Mouse (Mus musculus): ENCODE measurements around the gene Kif5c. TPM values are rescaled to one million over a fixed set of nuclear protein-coding genes. Genes with fewer than 3 reads are reported as not detected.

Gene Kif5c
- polyA plus RNA-seq, 1 experiment, result 0.65 TPM

GRCm38 (mm10) chr2:49661348-49661747 is 42.2 kb downstream of the Kif5c start:
- no peak overlapping the region for H3K4me3 ChIP-seq (ENCODE audit: low read depth, low read length)
- no peak overlapping the region for H3K27ac ChIP-seq (ENCODE audit: insufficient read depth, low read depth, low read length)
- H3K4me1 ChIP-seq (ENCODE audit: control insufficient read depth, insufficient read depth, insufficient read length, low read length), result no peaks in the 10 kb centered on the region
- TF ChIP-seq CTCF (IDR thresholded peaks at IDR 0.05; ENCODE audit: extremely low read depth, insufficient read length, insufficient replicate concordance, low read depth, low read length) (no peak), POLR2A (IDR thresholded peaks at IDR 0.05; ENCODE audit: low read depth, low read length) (no peak)
- H3K27me3 ChIP-seq (ENCODE audit: control insufficient read depth, insufficient read depth, low read length), result no peaks in the 10 kb centered on the region
- no peaks in the 10 kb centered on the region for H3K36me3 ChIP-seq (ENCODE audit: control insufficient read depth, insufficient read depth, low read length)

DNA sequence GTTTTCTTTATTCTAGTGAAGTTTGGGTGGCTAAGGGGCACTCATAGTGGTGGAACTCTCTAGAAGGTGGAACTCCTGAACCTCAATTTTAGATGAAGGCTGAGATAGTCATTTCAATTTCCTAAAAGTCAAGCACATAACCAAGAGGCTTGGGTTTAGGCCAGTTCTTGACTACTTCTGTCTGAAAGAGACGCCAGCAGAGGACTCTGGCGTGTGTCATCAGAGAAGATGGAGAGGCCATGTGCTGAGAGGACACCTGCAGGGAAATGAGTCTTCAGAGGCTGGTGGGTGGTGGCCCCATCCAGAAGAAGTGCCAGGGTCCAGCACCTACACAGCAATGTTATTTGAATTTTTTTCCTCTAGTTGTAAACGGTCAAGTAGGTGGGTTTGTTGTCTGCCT is 42.8 kb downstream of the Kif5c start:
- no peak overlapping the region for H3K4me3 ChIP-seq (ENCODE audit: low read depth, low read length)
- no peaks in the 10 kb centered on the region for H3K27me3 ChIP-seq (ENCODE audit: control insufficient read depth, insufficient read depth, low read length)
- H3K27ac ChIP-seq (ENCODE audit: insufficient read depth, low read depth, low read length), result no peak overlapping the region
- no peaks in the 10 kb centered on the region for H3K36me3 ChIP-seq (ENCODE audit: control insufficient read depth, insufficient read depth, low read length)
- 84% methylated on average over 3 of the region's 3 CpGs for WGBS
- TF ChIP-seq CTCF (IDR thresholded peaks at IDR 0.05; ENCODE audit: extremely low read depth, insufficient read length, insufficient replicate concordance, low read depth, low read length) (no peak), POLR2A (IDR thresholded peaks at IDR 0.05; ENCODE audit: low read depth, low read length) (no peak)
- no peaks in the 10 kb centered on the region for H3K4me1 ChIP-seq (ENCODE audit: control insufficient read depth, insufficient read depth, insufficient read length, low read length)

DNA sequence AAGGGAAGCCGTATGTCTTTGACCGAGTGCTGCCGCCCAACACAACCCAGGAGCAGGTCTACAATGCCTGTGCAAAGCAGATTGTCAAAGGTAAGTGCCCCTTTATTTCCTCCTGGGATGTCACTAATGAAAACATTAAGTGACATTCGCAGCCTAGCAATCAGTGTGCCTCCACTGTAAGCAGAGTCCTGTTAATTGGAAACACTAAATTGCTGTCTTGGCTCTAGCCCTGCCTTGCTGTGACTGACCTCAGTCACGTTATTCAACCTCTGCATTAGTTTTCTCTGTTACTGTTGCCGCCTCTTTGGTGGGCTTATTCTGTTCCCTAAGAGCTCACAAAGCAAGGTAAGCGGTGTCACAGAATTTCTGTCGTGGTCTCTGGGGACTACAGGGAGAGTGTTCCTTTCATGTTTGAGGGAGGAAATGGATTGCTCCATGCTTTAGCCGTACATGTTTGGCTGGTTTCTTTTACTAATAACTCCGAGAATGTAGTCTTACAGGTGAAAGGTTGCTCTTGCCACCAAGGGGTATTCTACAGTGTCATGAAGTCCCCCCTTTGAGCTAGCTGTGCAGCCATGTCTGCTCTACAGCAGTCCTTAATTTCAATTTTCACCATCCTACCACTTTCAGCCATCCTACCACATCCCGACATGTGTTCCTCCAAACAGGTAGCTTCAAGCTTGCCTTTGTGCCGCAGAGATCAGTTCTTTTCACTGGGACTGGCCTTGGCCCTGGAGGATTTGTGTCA is 52.8 kb downstream of the Kif5c start:
- WGBS, result 83% methylated on average over 12 of the region's 12 CpGs
- no peak overlapping the region for H3K4me3 ChIP-seq (ENCODE audit: low read depth, low read length)
- no peaks in the 10 kb centered on the region for H3K4me1 ChIP-seq (ENCODE audit: control insufficient read depth, insufficient read depth, insufficient read length, low read length)
- TF ChIP-seq CTCF (IDR thresholded peaks at IDR 0.05; ENCODE audit: extremely low read depth, insufficient read length, insufficient replicate concordance, low read depth, low read length) (no peak), POLR2A (IDR thresholded peaks at IDR 0.05; ENCODE audit: low read depth, low read length) (no peak)
- H3K36me3 ChIP-seq (ENCODE audit: control insufficient read depth, insufficient read depth, low read length), result no peaks in the 10 kb centered on the region
- H3K27ac ChIP-seq (ENCODE audit: insufficient read depth, low read depth, low read length), result no peak overlapping the region
- no peaks in the 10 kb centered on the region for H3K27me3 ChIP-seq (ENCODE audit: control insufficient read depth, insufficient read depth, low read length)

DNA sequence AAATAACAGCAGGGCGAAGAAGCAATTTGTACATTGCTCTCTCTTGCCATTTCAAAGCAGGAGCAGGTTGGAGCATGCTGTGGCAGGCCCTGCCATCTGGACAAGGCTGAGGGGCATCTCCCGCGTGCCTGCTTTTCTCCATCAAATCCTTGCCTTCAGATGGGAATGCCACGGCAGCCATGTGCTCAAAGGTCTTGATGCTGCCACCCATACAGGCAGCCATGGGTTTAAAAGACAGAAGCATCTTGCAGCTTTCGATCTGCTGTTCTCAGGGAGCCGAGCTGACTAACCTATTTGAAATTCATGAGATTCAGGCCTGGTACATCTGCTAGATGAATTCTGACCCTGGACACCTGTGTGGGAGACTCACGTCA is 53.4 kb downstream of the Kif5c start:
- WGBS, result 87% methylated on average over 7 of the region's 7 CpGs
- Histone ChIP-seq H3K36me3 (ENCODE audit: control insufficient read depth, insufficient read depth, low read length) (no peaks in the 10 kb centered on the region), H3K4me3 (ENCODE audit: low read depth, low read length) (no peak overlapping the region), H3K27ac (ENCODE audit: insufficient read depth, low read depth, low read length) (no peak overlapping the region), H3K27me3 (ENCODE audit: control insufficient read depth, insufficient read depth, low read length) (no peaks in the 10 kb centered on the region), H3K4me1 (ENCODE audit: control insufficient read depth, insufficient read depth, insufficient read length, low read length) (no peaks in the 10 kb centered on the region)
- TF ChIP-seq CTCF (IDR thresholded peaks at IDR 0.05; ENCODE audit: extremely low read depth, insufficient read length, insufficient replicate concordance, low read depth, low read length) (no peak), POLR2A (IDR thresholded peaks at IDR 0.05; ENCODE audit: low read depth, low read length) (no peak)

GRCm38 (mm10) chr2:49676020-49676419 is 56.9 kb downstream of the Kif5c start:
- 82% methylated on average over 12 of the region's 12 CpGs for WGBS
- Histone ChIP-seq H3K4me1 (ENCODE audit: control insufficient read depth, insufficient read depth, insufficient read length, low read length) (no peaks in the 10 kb centered on the region), H3K4me3 (ENCODE audit: low read depth, low read length) (no peak overlapping the region), H3K27ac (ENCODE audit: insufficient read depth, low read depth, low read length) (no peak overlapping the region), H3K27me3 (ENCODE audit: control insufficient read depth, insufficient read depth, low read length) (no peaks in the 10 kb centered on the region), H3K36me3 (ENCODE audit: control insufficient read depth, insufficient read depth, low read length) (no peaks in the 10 kb centered on the region)
- TF ChIP-seq POLR2A (IDR thresholded peaks at IDR 0.05; ENCODE audit: low read depth, low read length), result no peak
- TF ChIP-seq CTCF (IDR thresholded peaks at IDR 0.05; ENCODE audit: extremely low read depth, insufficient read length, insufficient replicate concordance, low read depth, low read length), result no peak

- no peaks in the 10 kb centered on the region for H3K36me3 ChIP-seq (ENCODE audit: control insufficient read depth, insufficient read depth, low read length)
- no peaks in the 10 kb centered on the region for H3K27me3 ChIP-seq (ENCODE audit: control insufficient read depth, insufficient read depth, low read length)
- H3K27ac ChIP-seq (ENCODE audit: insufficient read depth, low read depth, low read length), result no peak overlapping the region
- TF ChIP-seq POLR2A (IDR thresholded peaks at IDR 0.05; ENCODE audit: low read depth, low read length), result no peak
- TF ChIP-seq CTCF (IDR thresholded peaks at IDR 0.05; ENCODE audit: extremely low read depth, insufficient read length, insufficient replicate concordance, low read depth, low read length), result no peak
- H3K4me3 ChIP-seq (ENCODE audit: low read depth, low read length), result no peak overlapping the region
- no peaks in the 10 kb centered on the region for H3K4me1 ChIP-seq (ENCODE audit: control insufficient read depth, insufficient read depth, insufficient read length, low read length)
- 56% methylated on average over 7 of the region's 7 CpGs for WGBS
These were observed 59.3 kb downstream of the Kif5c start for GRCm38 (mm10) chr2:49678386-49678785.

DNA sequence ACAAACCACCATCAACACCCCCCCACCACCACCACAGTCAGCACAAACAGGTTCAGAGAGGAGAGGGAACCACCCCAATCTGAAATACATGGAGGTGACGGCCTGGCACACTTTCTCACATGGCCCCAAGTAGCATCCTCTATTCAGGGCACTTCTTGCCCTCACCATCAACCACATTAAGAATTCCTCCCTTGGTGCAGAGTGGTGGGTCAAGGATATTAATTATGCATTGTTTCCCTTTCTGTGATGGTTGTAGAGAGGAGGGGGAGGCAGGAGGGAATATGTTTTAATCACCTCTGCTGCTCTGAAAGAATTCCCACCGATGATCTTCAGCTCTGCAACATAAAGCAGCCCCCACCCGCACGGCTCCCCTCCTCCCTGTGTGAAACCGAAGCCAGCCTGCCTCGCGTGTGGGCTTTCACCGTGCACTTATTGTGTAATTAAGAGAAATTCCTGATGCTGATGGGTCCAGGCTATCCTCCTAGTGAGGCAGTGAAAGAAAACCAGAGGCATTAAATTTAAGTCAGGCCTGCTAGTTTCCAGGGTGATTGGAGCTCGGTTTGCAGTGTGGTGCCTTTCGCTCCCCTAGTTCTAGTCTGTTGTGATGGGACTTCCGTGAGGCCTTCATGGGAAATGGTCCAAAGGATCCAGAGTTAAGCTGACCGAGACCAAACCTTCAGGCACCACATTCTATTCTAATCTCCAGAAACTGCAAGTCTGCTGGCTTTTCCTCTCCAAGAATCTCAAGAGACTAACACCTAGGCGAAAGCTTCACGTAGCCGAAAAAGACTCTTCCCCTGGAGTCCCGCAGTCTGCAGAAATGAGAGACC is 60.3 kb downstream of the Kif5c start:
- no peaks in the 10 kb centered on the region for H3K4me1 ChIP-seq (ENCODE audit: control insufficient read depth, insufficient read depth, insufficient read length, low read length)
- H3K27me3 ChIP-seq (ENCODE audit: control insufficient read depth, insufficient read depth, low read length), result no peaks in the 10 kb centered on the region
- no peak overlapping the region for H3K27ac ChIP-seq (ENCODE audit: insufficient read depth, low read depth, low read length)
- no peaks in the 10 kb centered on the region for H3K36me3 ChIP-seq (ENCODE audit: control insufficient read depth, insufficient read depth, low read length)
- no peak overlapping the region for H3K4me3 ChIP-seq (ENCODE audit: low read depth, low read length)
- 84% methylated on average over 16 of the region's 16 CpGs for WGBS
- no peak for TF ChIP-seq CTCF (IDR thresholded peaks at IDR 0.05; ENCODE audit: extremely low read depth, insufficient read length, insufficient replicate concordance, low read depth, low read length)
- TF ChIP-seq POLR2A (IDR thresholded peaks at IDR 0.05; ENCODE audit: low read depth, low read length), result no peak
